Mouse (Mus musculus): Measurements from ENCODE around the gene Utrn.

GRCm38 (mm10) chr10:12888373-12888772 lies 19.2 kb upstream of the Utrn start:
- TF ChIP-seq CTCF (IDR thresholded peaks at IDR 0.05; ENCODE audit: extremely low read depth, insufficient read depth, insufficient read length, insufficient replicate concordance) = no peak
- TF ChIP-seq POLR2A (IDR thresholded peaks at IDR 0.05; ENCODE audit: low read depth, low read length) = no peak

Measured in spleen, adult 2 months (tissue).